Comparison of ENCODE assay signal across 15 mouse cellular contexts in genomic region chr9:50471181-50471901, GRCm38 (mm10). TPM values are rescaled to one million over a fixed set of nuclear protein-coding genes. Genes with fewer than 3 reads are reported as not detected.
DNase-seq lines count a peak whose midpoint lies in the region; ATAC-seq and TF ChIP-seq lines count a peak whose summit lies in the region.
"Had no signal": no experiment of that assay in that cellular context is flagged by ENCODE, and none has a peak within 500 bp of the region (broad histone marks: within the 10 kb centered on the region; RNA-seq: fewer than 3 reads in every experiment).

No protein-coding gene starts in this region.

- 37% methylated on average over 13 of the region's 13 CpGs for WGBS in heart, embryonic 16.5 days
- 82% methylated on average over 13 of the region's 13 CpGs for WGBS in hindbrain, embryonic 10.5 days

- no peaks in the 10 kb centered on the region for H3K36me3 ChIP-seq in heart, embryonic 16.5 days (ENCODE audit: control insufficient read depth, insufficient read depth)
- H3K36me3 ChIP-seq in ES-E14 (ENCODE audit: control insufficient read depth, insufficient read depth, low read length, poor library complexity, severe bottlenecking) = no peaks in the 10 kb centered on the region
- no peaks in the 10 kb centered on the region for H3K36me3 ChIP-seq in hindbrain, embryonic 10.5 days
- H3K36me3 ChIP-seq: hindbrain, embryonic 15.5 days; midbrain, embryonic 10.5 days had no signal

- no peaks in the 10 kb centered on the region for H3K9me3 ChIP-seq in heart, embryonic 16.5 days (replicated peaks; ENCODE audit: control insufficient read depth, low read length)
- no peaks in the 10 kb centered on the region for H3K9me3 ChIP-seq in ES-E14 (ENCODE audit: control insufficient read depth, insufficient read depth, low read depth, low read length)
- no peaks in the 10 kb centered on the region for H3K9me3 ChIP-seq in hindbrain, embryonic 10.5 days
- H3K9me3 ChIP-seq: hindbrain, embryonic 15.5 days; midbrain, embryonic 10.5 days had no signal

- H3K27ac ChIP-seq in heart, embryonic 16.5 days (ENCODE audit: low read length) = peak overlapping the region; percentile 33; the same call in 1 of the 2 replicates
- no peak overlapping the region for H3K27ac ChIP-seq in ES-E14 (ENCODE audit: insufficient read depth, low read depth, low read length, poor library complexity, severe bottlenecking)
- no peak overlapping the region for H3K27ac ChIP-seq in hindbrain, embryonic 10.5 days
- H3K27ac ChIP-seq: hindbrain, embryonic 15.5 days; midbrain, embryonic 10.5 days had no signal

- no peaks in the 10 kb centered on the region for H3K27me3 ChIP-seq in heart, embryonic 16.5 days (ENCODE audit: control insufficient read depth, insufficient read depth, low read length)
- no peaks in the 10 kb centered on the region for H3K27me3 ChIP-seq in hindbrain, embryonic 10.5 days (ENCODE audit: insufficient read depth, poor library complexity, severe bottlenecking)
- H3K27me3 ChIP-seq: hindbrain, embryonic 15.5 days; Patski had no signal

- in situ Hi-C loops in ES-E14 (cut with MboI; ENCODE audit: low sequenced_read_pairs in 2 of 2, unreplicated experiment in 2 of 2) = no loop called here

- no peak overlapping the region for H3K4me2 ChIP-seq in heart, embryonic 16.5 days (ENCODE audit: low read depth, low read length)
- H3K4me2 ChIP-seq: hindbrain, embryonic 15.5 days had no signal

- DNase-seq in heart, adult 18-20 months = no peak
- DNase-seq in ES-E14 (ENCODE audit: low read depth, low spot score) = no peak
- peak; percentile 57 for DNase-seq in thymus, postnatal 14 days
- DNase-seq in hindbrain, embryonic 10.5 days (ENCODE audit: low spot score) = no peak
- DNase-seq in cerebellum, postnatal 25 days = no peak
- DNase-seq: cerebellum, adult 8-10 months; kidney, adult 11 months; kidney, postnatal 4 days; lung, postnatal 10 days; right cerebral cortex, adult 18-20 months had no signal

- no peak for ATAC-seq in heart, embryonic 16.5 days (replicated peaks; ENCODE audit: extremely low read depth, insufficient read depth, low FRiP score)
- 0 out of 2 replicates have a peak, but pooled peaks have one; percentile 14 for ATAC-seq in granulocyte monocyte progenitor cell, adult 5-6 weeks (replicated peaks; ENCODE audit: poor library complexity, severe bottlenecking)
- ATAC-seq: Patski had no signal

- H3K4me1 ChIP-seq in heart, embryonic 16.5 days (ENCODE audit: control insufficient read depth, insufficient read depth, low read length) = peaks cover 4% of the 10 kb centered on the region; the same call in 1 of the 2 replicates
- peaks cover 0 to 2% of the 10 kb centered on the region in 2 experiments; a peak in 1 of 4 replicates for H3K4me1 ChIP-seq in ES-E14 (ENCODE audit: control insufficient read depth in 2 of 2, insufficient read depth in 2 of 2, low read length in 2 of 2, poor library complexity in 1 of 2)
- H3K4me1 ChIP-seq in hindbrain, embryonic 10.5 days (replicated peaks) = peaks cover 7% of the 10 kb centered on the region; the same call in 1 of the 2 replicates
- H3K4me1 ChIP-seq: hindbrain, embryonic 15.5 days; midbrain, embryonic 10.5 days had no signal

- H3K4me3 ChIP-seq in heart, embryonic 16.5 days (ENCODE audit: low read length) = no peak overlapping the region
- H3K4me3 ChIP-seq in ES-E14 (ENCODE audit: insufficient read depth in 1 of 2, low read depth in 1 of 2, low read length in 2 of 2, poor library complexity in 1 of 2, severe bottlenecking in 1 of 2) = no peak overlapping the region
- H3K4me3 ChIP-seq in hindbrain, embryonic 10.5 days = no peak overlapping the region
- H3K4me3 ChIP-seq: hindbrain, embryonic 15.5 days; midbrain, embryonic 10.5 days had no signal

- H3K9ac ChIP-seq in heart, embryonic 16.5 days (ENCODE audit: low read length) = no peak overlapping the region
- no peak overlapping the region for H3K9ac ChIP-seq in ES-E14 (ENCODE audit: insufficient read depth, low read depth, low read length, poor library complexity, severe bottlenecking)
- H3K9ac ChIP-seq: hindbrain, embryonic 15.5 days had no signal

TF ChIP-seq in ES-E14, 5 proteins besides CTCF, POLR2A, EP300 and RAD21:
- TF ChIP-seq HCFC1 (IDR thresholded peaks at IDR 0.05; ENCODE audit: borderline replicate concordance, insufficient read depth, low read length) (no peak), ZNF384 (IDR thresholded peaks at IDR 0.05; ENCODE audit: low read depth, low read length) (peak; percentile 49; the same call in 1 of the 2 replicates)

RNA-seq across cellular contexts. Expression of gene Plet1, which starts 23.0 kb away (rescaled TPM):
- polyA plus RNA-seq in heart, embryonic 16.5 days (2015; fragmentation: Nextera tagmentation; extraction: Ambion mirVana) = 1.1 and 1.7 TPM in 2 replicates
- total RNA-seq in heart, adult 18-20 months (2021) = 1 to 10 TPM in 1 of 2 experiments, under 1 TPM in 1; 0.60 to 2.4 TPM
- total RNA-seq in ES-E14 (2012; rRNA removed) = 9.4 and 18.3 TPM in 2 replicates
- 5.2 TPM in 1 of 2 replicates, not detected in the other for total RNA-seq in granulocyte monocyte progenitor cell, adult 5-6 weeks (2014; fragmentation: Nextera tagmentation)
- not detected in 2 replicates for total RNA-seq in granulocyte monocyte progenitor cell, adult 5-6 weeks (2017)
- 1.0 and 1.2 TPM in 2 replicates for polyA plus RNA-seq in hindbrain, embryonic 10.5 days (2016; fragmentation: Nextera tagmentation; extraction: Ambion mirVana)

RNA-seq across cellular contexts. Expression of gene Pts, which starts 57.2 kb away (rescaled TPM):
- 91.6 and 93.2 TPM in 2 replicates for polyA plus RNA-seq in heart, embryonic 16.5 days (2015; fragmentation: Nextera tagmentation; extraction: Ambion mirVana)
- total RNA-seq in heart, adult 18-20 months (2021) = 10 to 100 TPM; 27.9 to 36.1 TPM
- total RNA-seq in ES-E14 (2012; rRNA removed) = 6.8 and 7.6 TPM in 2 replicates
- total RNA-seq in granulocyte monocyte progenitor cell, adult 5-6 weeks (2014; fragmentation: Nextera tagmentation) = 107 and 145 TPM in 2 replicates
- 77.5 and 108 TPM in 2 replicates for total RNA-seq in granulocyte monocyte progenitor cell, adult 5-6 weeks (2017)
- polyA plus RNA-seq in hindbrain, embryonic 10.5 days (2016; fragmentation: Nextera tagmentation; extraction: Ambion mirVana) = 82.4 and 93.7 TPM in 2 replicates
